Mouse (Mus musculus): ENCODE measurements around the gene Stub1. TPM values are rescaled to one million over a fixed set of nuclear protein-coding genes. Genes with fewer than 3 reads are reported as not detected.

Gene Stub1
- polyA plus RNA-seq, 1 experiment from 2014 or later: 346 TPM

DNA sequence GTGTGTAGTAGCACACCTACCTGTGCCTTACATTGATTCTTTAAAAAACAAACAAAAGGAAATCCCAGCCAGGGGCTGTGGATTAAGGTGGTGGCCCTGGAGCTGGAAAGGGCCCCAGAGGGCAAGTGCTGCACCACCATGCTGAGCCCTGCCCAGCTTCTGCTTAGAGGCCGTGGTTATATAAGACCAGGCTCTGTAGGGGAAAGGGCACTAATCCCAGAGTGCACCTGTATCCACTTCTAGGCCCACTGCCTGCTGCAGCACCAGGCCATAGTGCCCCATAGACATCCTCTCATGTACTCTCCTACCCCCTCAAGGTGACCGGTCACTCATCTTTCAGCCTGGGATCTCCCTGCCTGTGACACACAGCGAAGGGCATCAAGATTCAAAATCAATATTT, 33.0 kb upstream of the Stub1 start:
- H3K36me3 ChIP-seq: no peaks in the 10 kb centered on the region
- peaks cover 17% of the 10 kb centered on the region for H3K4me1 ChIP-seq
- no peak overlapping the region for H3K4me3 ChIP-seq
- H3K27me3 ChIP-seq: no peaks in the 10 kb centered on the region
- no peak for ATAC-seq (ENCODE audit: insufficient number of reproducible peaks, low FRiP score, low TSS enrichment, low read depth)
- WGBS: 94% methylated on average over 3 of the region's 3 CpGs
- H3K9ac ChIP-seq: no peak overlapping the region
- H3K4me2 ChIP-seq: no peak overlapping the region
- H3K9me3 ChIP-seq: no peaks in the 10 kb centered on the region
- no peak overlapping the region for H3K27ac ChIP-seq

GRCm38 (mm10) chr17:25865288-25865687, 32.1 kb upstream of the Stub1 start:
- no peak overlapping the region for H3K4me2 ChIP-seq
- peaks cover 26% of the 10 kb centered on the region for H3K4me1 ChIP-seq
- no peaks in the 10 kb centered on the region for H3K9me3 ChIP-seq
- 85% methylated on average over 11 of the region's 11 CpGs for WGBS
- ATAC-seq (ENCODE audit: insufficient number of reproducible peaks, low FRiP score, low TSS enrichment, low read depth): no peak
- no peaks in the 10 kb centered on the region for H3K36me3 ChIP-seq
- no peak overlapping the region for H3K27ac ChIP-seq
- H3K27me3 ChIP-seq: no peaks in the 10 kb centered on the region
- H3K4me3 ChIP-seq: no peak overlapping the region
- no peak overlapping the region for H3K9ac ChIP-seq

GRCm38 (mm10) chr17:25864311-25864710, 31.1 kb upstream of the Stub1 start:
- Histone ChIP-seq H3K4me2 (no peak overlapping the region), H3K9ac (no peak overlapping the region), H3K36me3 (no peaks in the 10 kb centered on the region), H3K4me3 (no peak overlapping the region), H3K27ac (no peak overlapping the region), H3K9me3 (no peaks in the 10 kb centered on the region), H3K4me1 (peaks cover 28% of the 10 kb centered on the region), H3K27me3 (no peaks in the 10 kb centered on the region)
- WGBS: 90% methylated on average over 14 of the region's 14 CpGs
- ATAC-seq (ENCODE audit: insufficient number of reproducible peaks, low FRiP score, low TSS enrichment, low read depth): no peak

DNA sequence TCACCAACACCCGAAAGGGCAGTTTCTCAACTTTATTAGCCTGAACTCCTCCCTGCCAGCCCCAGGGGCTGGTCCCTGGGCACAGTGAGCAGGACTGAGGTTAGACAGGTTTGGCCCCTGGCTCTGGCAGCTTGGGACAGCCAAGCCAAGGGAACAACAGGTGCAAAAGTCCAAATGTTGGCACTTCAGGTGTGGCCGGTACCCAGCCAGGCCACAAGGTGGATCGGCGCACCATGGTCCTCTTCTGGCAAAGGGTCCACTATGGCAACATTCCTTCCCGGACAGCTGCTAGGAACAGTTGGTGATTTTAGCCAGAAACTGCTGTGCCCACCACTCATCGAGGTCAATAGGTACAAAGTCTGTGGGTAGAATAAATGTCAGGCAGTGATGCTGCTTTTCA, 30.5 kb upstream of the Stub1 start:
- H3K9me3 ChIP-seq: no peaks in the 10 kb centered on the region
- no peak for ATAC-seq (ENCODE audit: insufficient number of reproducible peaks, low FRiP score, low TSS enrichment, low read depth)
- H3K4me1 ChIP-seq: peaks cover 23% of the 10 kb centered on the region
- H3K4me3 ChIP-seq: no peak overlapping the region
- H3K4me2 ChIP-seq: no peak overlapping the region
- no peaks in the 10 kb centered on the region for H3K27me3 ChIP-seq
- H3K9ac ChIP-seq: no peak overlapping the region
- no peaks in the 10 kb centered on the region for H3K36me3 ChIP-seq
- 86% methylated on average over 6 of the region's 6 CpGs for WGBS
- H3K27ac ChIP-seq: no peak overlapping the region

DNA sequence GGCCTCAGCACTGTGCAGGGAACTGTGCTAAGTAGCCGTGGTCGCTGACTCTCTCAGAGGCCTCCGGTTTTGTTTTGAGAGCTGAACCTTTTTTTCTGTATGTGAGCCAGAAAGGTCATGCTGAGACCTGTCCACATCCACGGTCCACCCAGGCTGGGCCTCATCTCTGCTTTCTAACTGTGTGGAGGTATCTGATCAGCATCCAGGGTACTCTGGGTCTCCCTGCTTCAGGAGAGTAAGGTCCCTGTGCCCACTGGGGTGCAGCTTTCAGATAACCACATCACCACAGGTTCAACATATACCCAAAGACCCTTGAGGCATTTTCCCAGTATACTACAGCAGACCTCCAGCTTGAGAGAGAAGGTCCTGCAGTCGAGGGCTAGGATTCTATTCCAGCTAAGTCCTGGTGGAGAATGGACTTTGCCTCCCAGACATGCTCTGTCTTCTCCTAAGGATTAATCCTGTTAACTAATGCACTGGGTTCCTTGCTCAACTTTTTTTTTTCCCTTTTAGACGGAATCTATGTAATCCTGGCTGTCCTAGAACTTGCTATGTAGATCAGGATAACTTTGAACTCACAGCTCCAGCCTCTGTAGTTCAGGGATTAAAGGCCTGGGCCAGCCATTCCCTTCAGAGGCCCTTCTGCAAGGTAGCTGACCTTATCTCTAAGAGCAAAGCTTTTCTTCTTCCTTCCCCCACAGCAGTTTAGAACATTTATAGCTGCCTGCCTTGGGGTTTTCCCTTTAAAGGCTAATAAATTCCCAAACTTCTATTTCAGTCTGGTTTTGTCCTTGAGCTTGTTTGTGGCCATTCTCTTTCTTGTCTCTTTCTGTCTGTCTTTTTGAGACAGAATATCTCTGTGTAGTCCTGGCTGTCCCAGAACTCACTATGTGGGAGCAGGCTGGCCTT, 28.8 kb upstream of the Stub1 start:
- Histone ChIP-seq H3K4me3 (peak overlapping the region; percentile 64), H3K27ac (peak overlapping the region; percentile 87), H3K27me3 (no peaks in the 10 kb centered on the region), H3K9me3 (no peaks in the 10 kb centered on the region), H3K4me1 (peaks cover 11% of the 10 kb centered on the region), H3K4me2 (peak overlapping the region; percentile 81), H3K36me3 (no peaks in the 10 kb centered on the region), H3K9ac (peak overlapping the region; percentile 71)
- no peak for ATAC-seq (ENCODE audit: insufficient number of reproducible peaks, low FRiP score, low TSS enrichment, low read depth)
- whole genome bisulfite sequencing: 10% methylated on average over 6 of the region's 6 CpGs

- peak; percentile 91 for ATAC-seq (ENCODE audit: insufficient number of reproducible peaks, low FRiP score, low TSS enrichment, low read depth)
- peak within 1 kb of the TSS; percentile 71 for H3K9ac ChIP-seq
- H3K4me2 ChIP-seq: peak within 1 kb of the TSS; percentile 81
- H3K27ac ChIP-seq: peak within 1 kb of the TSS; percentile 87
- peak within 1 kb of the TSS; percentile 64 for H3K4me3 ChIP-seq
- H3K36me3 ChIP-seq: no peaks in the 10 kb centered on the region
- WGBS: 2% methylated on average over 65 of the region's 65 CpGs
- peaks cover 11% of the 10 kb centered on the region for H3K4me1 ChIP-seq
- H3K9me3 ChIP-seq: no peaks in the 10 kb centered on the region
- H3K27me3 ChIP-seq: no peaks in the 10 kb centered on the region
Measured at GRCm38 (mm10) chr17:25860832-25861703, 27.9 kb upstream of the Stub1 start, which contains the start of gene Wdr90. Wdr90 (minus strand) TSS chr17:25861501.

GRCm38 (mm10) chr17:25860229-25860628, 27.0 kb upstream of the Stub1 start:
- H3K4me2 ChIP-seq: peak overlapping the region; percentile 81
- H3K4me3 ChIP-seq: peak overlapping the region; percentile 64; the same call in 1 of the 2 replicates
- H3K9me3 ChIP-seq: no peaks in the 10 kb centered on the region
- no peak overlapping the region for H3K27ac ChIP-seq
- no peaks in the 10 kb centered on the region for H3K27me3 ChIP-seq
- WGBS: 86% methylated on average over 6 of the region's 6 CpGs
- no peak overlapping the region for H3K9ac ChIP-seq
- H3K36me3 ChIP-seq: peaks cover 3% of the 10 kb centered on the region; the same call in 1 of the 2 replicates
- ATAC-seq (ENCODE audit: insufficient number of reproducible peaks, low FRiP score, low TSS enrichment, low read depth): no peak
- peaks cover 11% of the 10 kb centered on the region for H3K4me1 ChIP-seq

- H3K9ac ChIP-seq: peak within 1 kb of the TSS; percentile 68
- H3K36me3 ChIP-seq: peaks cover 64% of the 10 kb centered on the region
- H3K4me2 ChIP-seq: peak within 1 kb of the TSS; percentile 62
- H3K9me3 ChIP-seq: no peaks in the 10 kb centered on the region
- peak within 1 kb of the TSS; percentile 77 for H3K4me3 ChIP-seq
- under 1% methylated on average over 21 of the region's 21 CpGs for WGBS
- H3K27me3 ChIP-seq: no peaks in the 10 kb centered on the region
- peaks cover 18% of the 10 kb centered on the region for H3K4me1 ChIP-seq
- peak within 1 kb of the TSS; percentile 89 for H3K27ac ChIP-seq
- ATAC-seq (ENCODE audit: insufficient number of reproducible peaks, low FRiP score, low TSS enrichment, low read depth): peak; percentile 89
Measured at GRCm38 (mm10) chr17:25844396-25844901, 11.2 kb upstream of the Stub1 start, which contains the start of gene Rhot2. Rhot2 (minus strand) TSS chr17:25844851.

DNA sequence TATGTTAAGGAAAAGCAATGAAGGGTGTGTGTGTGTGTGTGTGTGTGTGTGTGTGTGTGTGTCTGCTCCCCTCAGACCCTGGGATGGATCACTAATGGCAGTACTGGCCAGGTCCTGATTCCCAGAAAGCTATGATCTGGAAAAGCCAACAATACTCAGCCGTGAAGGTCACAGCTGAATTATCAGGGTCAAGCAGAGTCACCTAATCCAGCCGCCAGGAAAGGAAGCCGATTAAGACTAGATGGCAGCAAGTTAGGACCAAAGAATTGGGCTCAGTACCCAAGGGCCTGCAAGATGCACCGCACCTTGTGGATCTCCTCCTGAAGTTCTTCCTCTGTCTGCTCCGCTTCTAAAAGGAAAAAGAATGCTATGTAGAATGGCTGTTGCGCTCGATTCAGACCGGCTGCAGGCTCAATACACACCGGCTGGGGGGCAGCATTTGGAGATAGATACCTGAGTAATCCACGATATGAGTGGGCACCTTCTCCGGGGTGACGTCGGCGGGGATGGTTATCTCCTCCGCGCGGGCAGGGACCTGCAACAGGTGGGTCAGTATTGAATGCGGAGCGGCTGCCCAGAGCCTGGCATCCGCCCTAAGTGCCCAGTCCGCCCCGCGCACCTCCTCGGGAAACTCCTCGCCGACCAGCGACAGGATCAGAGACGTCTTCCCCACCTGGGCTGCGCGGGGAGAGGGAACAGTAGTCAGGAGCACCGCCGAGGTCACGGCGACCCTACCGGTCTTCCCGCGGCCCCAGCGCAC, 10.6 kb upstream of the Stub1 start:
- H3K36me3 ChIP-seq: peaks cover 66% of the 10 kb centered on the region
- 3% methylated on average over 35 of the region's 38 CpGs for WGBS
- ATAC-seq (ENCODE audit: insufficient number of reproducible peaks, low FRiP score, low TSS enrichment, low read depth): 0 out of 2 replicates have a peak, but pooled peaks have one; percentile 1
- H3K9me3 ChIP-seq: no peaks in the 10 kb centered on the region
- no peaks in the 10 kb centered on the region for H3K27me3 ChIP-seq
- peaks cover 18% of the 10 kb centered on the region for H3K4me1 ChIP-seq
- peak overlapping the region; percentile 62 for H3K4me2 ChIP-seq
- H3K27ac ChIP-seq: peak overlapping the region; percentile 89
- H3K9ac ChIP-seq: peak overlapping the region; percentile 68
- H3K4me3 ChIP-seq: peak overlapping the region; percentile 77

DNA sequence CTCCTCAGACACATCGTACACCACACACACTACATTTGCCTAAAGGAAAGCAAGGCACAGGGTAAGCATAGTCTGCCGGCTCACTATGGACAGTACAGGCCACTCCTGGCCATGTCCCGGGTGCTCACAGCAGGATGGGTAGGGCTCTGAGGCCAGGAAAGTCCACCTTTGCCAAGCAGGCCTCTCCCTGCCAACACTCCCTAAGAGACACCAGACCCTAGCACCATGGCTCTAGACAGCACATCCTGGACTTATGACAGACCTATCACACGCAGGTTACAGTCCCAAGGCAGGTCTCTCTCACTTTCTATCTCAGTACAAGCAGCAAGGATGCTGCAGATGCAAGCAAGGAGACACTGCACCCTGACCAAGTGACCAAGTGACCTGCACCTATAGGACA, 9.9 kb upstream of the Stub1 start:
- Histone ChIP-seq H3K4me1 (peaks cover 18% of the 10 kb centered on the region), H3K4me3 (peak overlapping the region; percentile 77), H3K9ac (0 out of 2 replicates have a peak overlapping the region, but pooled peaks have one; percentile 68), H3K27me3 (no peaks in the 10 kb centered on the region), H3K36me3 (peaks cover 67% of the 10 kb centered on the region), H3K4me2 (peak overlapping the region; percentile 62), H3K27ac (no peak overlapping the region), H3K9me3 (no peaks in the 10 kb centered on the region)
- ATAC-seq (ENCODE audit: insufficient number of reproducible peaks, low FRiP score, low TSS enrichment, low read depth): no peak
- WGBS: 92% methylated on average over 4 of the region's 4 CpGs

- Histone ChIP-seq H3K27ac (no peak overlapping the region), H3K4me1 (peaks cover 21% of the 10 kb centered on the region), H3K9ac (no peak overlapping the region), H3K9me3 (no peaks in the 10 kb centered on the region), H3K27me3 (no peaks in the 10 kb centered on the region), H3K4me3 (no peak overlapping the region), H3K4me2 (no peak overlapping the region), H3K36me3 (peaks cover 65% of the 10 kb centered on the region)
- ATAC-seq (ENCODE audit: insufficient number of reproducible peaks, low FRiP score, low TSS enrichment, low read depth): no peak
- 72% methylated on average over 3 of the region's 3 CpGs for WGBS
Measured at GRCm38 (mm10) chr17:25842509-25842908, 9.3 kb upstream of the Stub1 start.

All from limb, embryonic 15.5 days (tissue).